Mouse (Mus musculus): ENCODE measurements around the gene Adamts3.

Adamts3 gene

DNA sequence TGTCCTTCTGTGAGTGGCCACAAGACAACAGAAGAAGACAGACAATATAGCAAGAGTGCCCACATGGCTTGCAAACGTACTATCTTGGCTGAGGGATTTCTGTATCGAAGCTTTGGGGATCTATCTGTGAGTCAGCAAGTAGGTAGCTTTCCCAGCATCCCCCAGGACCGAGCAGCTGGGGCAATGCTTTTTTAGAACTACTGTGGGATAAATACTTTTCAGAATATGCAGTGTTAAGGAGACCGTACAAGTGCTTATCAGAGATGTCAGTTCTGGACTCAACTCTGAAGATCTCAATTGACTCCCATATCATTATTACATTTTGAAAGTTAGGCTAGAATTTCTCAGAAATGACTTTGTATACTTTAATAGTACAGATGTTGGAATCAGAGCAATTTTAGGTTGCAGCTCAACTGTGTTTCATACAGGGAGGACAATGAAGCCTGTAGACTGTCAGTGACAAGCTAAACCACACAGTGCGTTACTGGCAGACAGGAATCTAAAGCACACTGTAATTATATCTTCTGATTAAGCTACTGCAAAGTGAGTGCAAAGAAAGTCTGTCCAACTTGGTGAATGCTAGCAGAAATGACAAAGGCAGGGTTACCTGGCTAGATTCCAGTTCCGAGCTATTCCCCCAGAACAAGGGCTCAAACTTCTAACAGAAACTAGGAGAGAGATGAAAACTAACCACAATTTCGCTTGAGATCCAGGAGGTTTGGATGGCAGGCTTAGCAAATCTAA is 171.8 kb downstream of the Adamts3 start:
- peak; percentile 69; the same call in 1 of the 2 replicates for ATAC-seq (ENCODE audit: low TSS enrichment)

DNA sequence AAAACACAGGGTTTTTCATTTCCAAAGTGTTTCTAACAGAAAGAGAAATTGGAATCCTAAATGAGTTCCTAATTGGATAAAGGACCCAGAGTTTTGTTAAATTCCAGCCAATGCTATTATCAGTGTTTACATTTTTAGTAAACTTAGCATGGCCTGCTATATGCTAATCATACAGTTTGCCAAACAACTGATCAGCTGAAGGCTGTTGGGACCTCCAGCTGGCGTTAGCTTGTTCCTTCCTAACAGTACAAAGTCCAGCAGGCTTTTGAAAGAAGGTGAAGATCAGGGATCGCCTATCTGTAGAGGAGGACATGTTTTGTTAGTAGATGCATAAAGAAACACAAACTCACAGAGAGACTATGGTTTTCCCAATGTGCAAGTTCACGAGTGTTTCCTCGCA is 173.7 kb downstream of the Adamts3 start:
- ATAC-seq (ENCODE audit: low TSS enrichment), result no peak

DNA sequence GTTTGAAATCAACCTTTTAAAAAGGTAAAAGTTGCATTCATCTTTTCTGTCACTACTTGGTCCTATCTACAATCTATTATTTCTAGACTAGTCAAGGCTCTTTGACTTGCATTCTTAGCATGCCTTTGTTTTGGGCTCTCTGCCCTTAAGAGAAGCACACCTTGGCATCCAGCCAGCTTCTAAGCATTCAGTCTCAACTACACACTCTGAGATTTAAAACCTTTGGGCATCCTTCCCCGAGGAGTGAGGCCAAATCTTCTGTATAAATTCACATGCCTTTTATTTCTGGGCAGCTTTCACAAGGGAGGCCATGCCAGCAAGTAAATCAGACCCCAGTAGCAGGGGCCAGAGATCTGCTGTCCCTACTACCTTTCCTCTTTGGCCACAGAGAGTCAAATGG is 178.9 kb downstream of the Adamts3 start:
- ATAC-seq (ENCODE audit: low TSS enrichment), result 0 out of 2 replicates have a peak, but pooled peaks have one; percentile 32

DNA sequence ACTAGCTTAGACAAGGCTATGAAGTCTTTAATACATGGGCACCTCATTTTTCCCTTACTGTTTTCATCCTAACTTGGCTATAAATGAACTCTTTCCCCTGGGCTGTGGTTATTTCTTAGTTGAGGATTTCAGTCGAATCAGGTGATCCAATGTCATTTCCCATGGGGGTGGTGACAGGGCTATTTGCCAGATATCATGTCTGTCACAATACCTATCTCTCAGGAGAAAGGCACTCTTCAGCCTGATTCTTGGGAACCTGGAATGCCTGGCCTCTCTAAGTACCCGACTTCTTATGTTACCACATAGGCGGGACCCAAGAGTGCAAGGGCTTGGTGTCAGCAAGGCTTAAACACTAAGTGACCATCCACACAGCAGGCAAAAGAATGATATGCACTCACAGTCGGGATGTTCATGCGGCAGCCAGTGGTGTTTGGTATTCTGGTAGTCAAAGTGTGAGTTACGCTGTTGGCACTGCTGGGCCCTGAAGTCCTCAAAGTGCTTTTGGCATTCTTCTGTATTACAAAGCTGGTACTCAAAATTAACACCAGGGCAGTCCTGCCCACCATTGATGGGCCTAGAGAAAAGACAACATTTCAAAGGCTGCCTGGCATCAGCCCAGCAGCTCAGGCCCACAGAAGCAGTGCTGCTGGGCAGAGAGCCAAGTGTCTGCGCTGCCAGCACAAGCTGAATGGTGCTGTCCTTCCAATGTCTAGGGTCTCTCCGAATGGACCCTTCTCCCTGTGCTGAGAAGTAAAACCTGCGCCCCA is 181.7 kb downstream of the Adamts3 start:
- peak; percentile 83 for ATAC-seq (ENCODE audit: low TSS enrichment)

DNA sequence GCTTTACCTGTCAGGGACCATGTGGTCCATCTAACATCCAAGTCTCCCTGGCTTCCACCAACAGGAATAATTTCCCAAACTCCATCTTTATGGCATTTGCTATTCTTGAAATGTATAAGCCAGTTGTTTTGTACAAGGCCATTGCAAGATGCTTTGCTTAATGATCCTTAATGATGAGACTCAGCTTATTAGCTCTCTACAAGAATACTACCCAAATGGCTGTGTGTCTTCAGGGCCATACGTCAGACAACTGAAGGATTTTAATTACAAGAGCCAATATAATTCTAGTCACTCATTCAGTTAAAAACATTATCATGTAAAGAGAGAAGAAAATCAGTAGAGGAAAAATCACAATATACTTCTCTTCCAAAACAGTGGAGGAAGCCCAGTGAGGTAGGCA is 195.3 kb downstream of the Adamts3 start:
- no peak for ATAC-seq (ENCODE audit: low TSS enrichment)

DNA sequence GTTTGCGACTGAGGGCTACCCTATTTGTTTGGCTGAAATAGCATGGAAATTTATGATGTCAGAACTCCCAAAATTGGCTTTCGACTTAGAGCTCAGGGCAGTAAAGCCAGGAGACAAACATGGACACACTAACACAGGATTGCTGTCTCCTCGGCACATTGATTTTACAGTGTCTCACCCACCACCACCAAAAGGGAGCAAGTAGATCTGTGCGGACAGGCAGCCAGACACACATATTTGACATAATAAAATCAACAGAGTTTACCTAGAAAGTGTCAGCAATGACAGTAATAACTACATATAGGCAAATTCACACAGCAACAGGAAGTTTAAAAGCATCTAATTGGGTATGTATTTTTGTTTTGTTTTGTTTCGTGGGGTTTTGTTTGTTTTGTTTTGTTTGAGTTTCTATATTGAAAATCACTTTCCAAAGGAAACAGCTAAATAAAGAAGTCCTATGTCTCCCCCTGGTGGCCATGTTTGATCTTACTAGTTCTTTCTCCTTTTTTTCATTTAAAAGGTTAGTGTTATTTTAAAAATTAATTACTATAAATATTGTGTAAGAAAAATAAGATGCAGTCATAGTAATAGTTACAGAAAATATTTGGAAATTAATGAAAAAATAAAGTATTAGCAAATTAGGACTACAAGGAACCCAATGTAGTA is 203.1 kb downstream of the Adamts3 start:
- ATAC-seq (ENCODE audit: low TSS enrichment), result no peak

DNA sequence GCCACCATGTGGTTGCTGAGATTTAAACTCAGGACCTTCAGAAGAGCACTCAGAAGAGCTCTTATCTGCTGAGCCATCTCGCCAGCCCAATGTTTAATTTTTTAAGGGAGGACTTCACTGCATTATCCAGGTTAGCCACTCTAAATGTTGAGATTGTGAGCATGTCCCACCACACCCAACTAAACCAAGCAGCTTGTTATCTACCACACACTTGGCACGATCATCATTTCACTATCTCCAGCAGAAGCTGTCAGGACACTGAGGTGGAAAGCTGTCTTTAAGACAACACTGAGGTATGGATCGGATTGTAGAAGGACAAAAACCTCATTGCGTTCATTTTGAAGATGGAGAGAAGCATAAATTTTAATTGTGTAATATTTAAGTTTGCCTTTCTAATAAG is 205.0 kb downstream of the Adamts3 start:
- no peak for ATAC-seq (ENCODE audit: low TSS enrichment)

DNA sequence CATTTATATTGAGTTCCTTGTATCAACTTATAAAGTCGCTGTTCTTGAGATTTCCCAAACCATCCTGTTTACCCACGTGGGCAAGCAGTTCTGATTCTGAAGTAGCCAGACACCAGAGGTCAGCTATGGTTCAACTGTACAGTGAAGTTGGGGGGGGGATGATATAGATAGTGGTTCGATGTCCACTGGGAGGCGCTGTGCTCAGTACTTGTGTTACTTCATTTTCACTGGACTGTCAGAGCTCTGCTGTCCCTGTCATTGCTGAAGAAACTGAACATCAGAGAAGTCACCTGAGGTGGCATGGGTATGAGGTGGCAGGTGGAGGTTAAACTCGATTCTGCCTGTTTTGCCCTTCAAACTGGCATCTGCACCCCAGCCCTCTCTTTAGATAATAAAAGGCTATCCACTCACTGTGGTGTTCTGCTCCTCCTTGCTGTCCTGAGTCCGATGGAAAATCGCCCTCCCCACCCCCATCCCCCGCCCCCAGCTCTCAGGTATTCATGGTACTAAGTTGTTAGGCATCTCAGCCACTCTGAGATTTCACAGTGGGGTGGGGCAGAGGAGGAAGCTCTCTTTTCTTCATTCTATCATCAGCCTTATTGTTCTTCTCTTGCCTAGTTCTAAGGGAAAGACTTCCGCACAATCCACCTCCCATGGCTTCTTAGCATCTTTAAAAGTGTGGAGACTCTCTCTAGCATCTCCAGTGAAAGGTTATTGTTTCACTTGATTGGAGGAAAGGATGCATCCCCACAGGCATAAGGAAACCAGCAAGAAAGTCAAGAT is 208.9 kb downstream of the Adamts3 start:
- no peak for ATAC-seq (ENCODE audit: low TSS enrichment)

DNA sequence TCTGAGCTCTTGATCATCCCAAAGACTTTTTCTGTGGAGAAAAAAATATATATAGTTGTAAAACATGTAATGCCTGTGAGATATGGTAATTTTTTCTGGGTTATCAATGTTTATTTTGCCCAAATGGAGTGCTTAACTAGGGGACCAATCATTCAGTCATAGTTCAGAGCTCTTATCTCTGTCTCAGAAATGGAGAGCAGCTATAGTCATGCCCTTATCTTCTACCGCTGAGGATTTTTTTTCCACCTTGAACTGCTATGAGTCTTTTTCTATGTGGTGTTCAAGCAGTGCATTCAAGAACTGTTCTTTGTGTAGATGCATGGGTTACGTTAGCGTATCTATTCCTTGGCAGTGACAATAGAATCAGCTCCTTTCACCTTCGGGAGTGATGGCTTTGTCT is 210.2 kb downstream of the Adamts3 start:
- no peak for ATAC-seq (ENCODE audit: low TSS enrichment)

DNA sequence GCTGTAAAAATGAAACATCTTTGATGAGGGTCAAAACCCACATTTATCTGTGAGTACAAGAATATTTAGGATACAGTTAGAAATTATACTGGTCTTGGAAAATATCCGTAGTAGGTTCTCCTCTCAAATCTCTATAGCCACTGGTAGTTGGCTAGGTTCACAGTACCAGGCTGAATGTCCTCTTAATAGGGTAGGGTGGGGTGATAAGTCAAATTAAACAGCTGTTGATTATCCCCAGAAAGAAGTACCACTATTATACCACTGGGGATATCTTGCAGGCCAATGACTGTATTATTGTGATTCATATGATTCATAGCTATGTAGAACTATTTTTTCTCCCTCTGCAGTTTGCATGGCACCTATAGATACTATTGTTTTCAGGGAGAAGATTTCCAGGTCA is 228.8 kb downstream of the Adamts3 start:
- no peak for ATAC-seq (ENCODE audit: low TSS enrichment)

GRCm38 (mm10) chr5:89653862-89654261 is 229.3 kb downstream of the Adamts3 start:
- no peak for ATAC-seq (ENCODE audit: low TSS enrichment)

GRCm38 (mm10) chr5:89646940-89647339 is 236.2 kb downstream of the Adamts3 start:
- peak; percentile 86 for ATAC-seq (ENCODE audit: low TSS enrichment)

GRCm38 (mm10) chr5:89635434-89635833 is 247.7 kb downstream of the Adamts3 start:
- ATAC-seq (ENCODE audit: low TSS enrichment), result no peak

GRCm38 (mm10) chr5:89631599-89631998 is 251.5 kb downstream of the Adamts3 start:
- peak; percentile 98 for ATAC-seq (ENCODE audit: low TSS enrichment)

Measured in frontal cortex, adult (tissue).